Mouse (Mus musculus) heart, embryonic 13.5 days (tissue): ENCODE measurements at regions not wholly inside any gene's neighbourhood (a gene's known extent, or its start where the extent isn't known, plus 50 kb on each side); places are given as distances from the start of the nearest gene placed in this dataset.

Source experiments
- ATAC-seq: fragments of 200-750 bp; cut with Nextera tagmentation; 2 replicates; pipeline ENCODE4 v1.8.0; 2017; ENCODE audit warnings: moderate TSS enrichment; ENCODE audit not compliant: insufficient number of reproducible peaks, low FRiP score, low TSS enrichment; ENCODE audit errors: extremely low read depth
- H3K27ac ChIP-seq: fragments of 300-500 bp; sonication (generic); replicated peaks from 2 replicates; pipeline ENCODE4 v1.5.1; 2015; ENCODE audit warnings: moderate library complexity, mild to moderate bottlenecking, inconsistent platforms
- H3K27me3 ChIP-seq: fragments of 300-500 bp; sonication (generic); replicated peaks from 2 replicates; pipeline ENCODE4 v1.6.1; 2015; ENCODE audit warnings: mild to moderate bottlenecking, inconsistent platforms
- H3K36me3 ChIP-seq: fragments of 300-500 bp; sonication (generic); 2 replicates; pipeline ENCODE4 v1.6.1; 2015; ENCODE audit warnings: mild to moderate bottlenecking, inconsistent platforms
- H3K4me1 ChIP-seq: fragments of 300-500 bp; sonication (generic); 2 replicates; pipeline ENCODE4 v1.6.1; 2015; ENCODE audit warnings: inconsistent platforms
- H3K4me2 ChIP-seq: fragments of 300-500 bp; sonication (generic); 2 replicates; pipeline ENCODE4 v1.6.1; 2015; ENCODE audit warnings: inconsistent platforms, mild to moderate bottlenecking, moderate library complexity
- H3K4me3 ChIP-seq: fragments of 300-500 bp; sonication (generic); 2 replicates; pipeline ENCODE4 v1.5.1; 2015; ENCODE audit warnings: moderate library complexity, mild to moderate bottlenecking, inconsistent platforms
- H3K9ac ChIP-seq: fragments of 300-500 bp; sonication (generic); 2 replicates; pipeline ENCODE4 v1.6.1; 2015; ENCODE audit warnings: inconsistent platforms, mild to moderate bottlenecking, moderate library complexity
- H3K9me3 ChIP-seq: fragments of 300-500 bp; sonication (generic); 2 replicates; pipeline ENCODE4 v1.6.1; 2016; ENCODE audit warnings: inconsistent platforms
- WGBS: fragments of 180-500 bp; shearing (Covaris S2); methylation state at CpG from one replicate; pipeline ENCODE4 v1.1.7; 2015; ENCODE audit warnings: mixed read lengths; 5-methylcytosine and 5-hydroxymethylcytosine counted together

DNA sequence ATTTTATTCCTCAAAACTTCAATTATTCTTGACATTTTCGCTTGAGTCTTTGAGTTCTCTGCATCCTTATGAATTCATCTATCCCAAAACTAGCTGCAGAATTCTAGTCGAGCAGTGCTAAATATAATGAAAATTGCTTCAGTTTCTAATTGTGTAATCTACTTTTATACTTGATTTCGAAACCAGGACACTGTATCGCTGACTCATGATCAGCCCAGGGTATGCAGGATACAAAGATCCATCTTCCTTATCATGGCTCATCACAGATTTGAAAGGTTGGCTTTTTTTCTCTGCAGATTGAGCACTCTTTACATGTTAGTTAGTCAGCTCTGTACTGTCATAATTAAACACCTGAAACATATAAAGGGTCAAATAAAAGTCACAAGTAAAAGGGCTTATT lies 242.1 kb upstream of the Cdyl start:
- no peaks in the 10 kb centered on the region for H3K9me3 ChIP-seq
- 88% methylated on average over 4 of the region's 4 CpGs for WGBS
- no peak overlapping the region for H3K4me3 ChIP-seq
- no peak overlapping the region for H3K4me2 ChIP-seq
- H3K36me3 ChIP-seq = no peaks in the 10 kb centered on the region
- H3K27me3 ChIP-seq = no peaks in the 10 kb centered on the region
- no peaks in the 10 kb centered on the region for H3K4me1 ChIP-seq
- no peak for ATAC-seq
- no peak overlapping the region for H3K27ac ChIP-seq
- no peak overlapping the region for H3K9ac ChIP-seq

GRCm38 (mm10) chr13:35420076-35420475 lies 239.6 kb upstream of the Cdyl start:
- ATAC-seq = no peak
- H3K36me3 ChIP-seq = no peaks in the 10 kb centered on the region
- no peak overlapping the region for H3K9ac ChIP-seq
- no peak overlapping the region for H3K4me3 ChIP-seq
- H3K4me2 ChIP-seq = no peak overlapping the region
- no peaks in the 10 kb centered on the region for H3K27me3 ChIP-seq
- H3K4me1 ChIP-seq = no peaks in the 10 kb centered on the region
- H3K9me3 ChIP-seq = no peaks in the 10 kb centered on the region
- 80% methylated on average over 3 of the region's 3 CpGs for WGBS
- no peak overlapping the region for H3K27ac ChIP-seq

DNA sequence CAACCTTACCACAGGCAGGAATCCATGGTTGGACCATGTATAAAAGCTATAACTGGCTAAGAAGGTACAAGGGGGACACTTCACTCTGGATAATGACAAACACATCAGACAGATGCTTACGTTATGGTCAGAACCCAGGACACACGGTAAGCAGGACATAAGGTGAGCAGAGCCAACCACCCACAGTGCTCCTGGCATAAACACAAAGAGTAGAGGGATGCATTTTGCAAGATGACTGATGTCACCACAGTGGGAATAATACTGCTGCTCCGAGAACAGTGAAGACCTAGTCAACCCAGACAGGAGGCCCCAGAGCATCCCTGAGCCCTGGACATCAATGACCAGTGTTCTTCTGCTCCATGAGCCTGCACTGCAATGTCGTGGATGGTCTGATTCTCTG lies 233.6 kb upstream of the Cdyl start:
- Histone ChIP-seq H3K27ac (no peak overlapping the region), H3K27me3 (no peaks in the 10 kb centered on the region), H3K9me3 (no peaks in the 10 kb centered on the region), H3K36me3 (no peaks in the 10 kb centered on the region), H3K9ac (no peak overlapping the region), H3K4me3 (no peak overlapping the region), H3K4me1 (no peaks in the 10 kb centered on the region), H3K4me2 (no peak overlapping the region)
- no peak for ATAC-seq
- 68% methylated on average over 4 of the region's 4 CpGs for WGBS

DNA sequence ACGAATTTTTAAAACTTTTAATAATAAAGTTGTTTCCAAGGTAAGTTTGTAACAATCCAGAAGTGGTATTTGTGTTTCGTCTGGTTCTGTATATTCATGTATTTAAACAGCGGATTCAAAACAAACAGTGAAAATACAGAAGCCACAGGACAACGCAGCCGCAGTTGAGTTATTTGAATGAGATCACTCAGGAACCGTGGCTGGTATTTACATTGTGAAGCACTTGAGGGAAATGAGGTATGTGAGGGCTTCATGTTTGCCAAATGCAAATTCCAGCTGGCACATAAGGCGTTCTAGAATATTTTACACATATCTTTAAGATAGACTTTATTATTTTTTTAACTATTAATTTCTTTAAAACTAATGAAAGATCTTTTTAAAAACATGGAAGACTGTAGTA lies 224.5 kb upstream of the Cdyl start:
- H3K4me2 ChIP-seq = no peak overlapping the region
- H3K27me3 ChIP-seq = no peaks in the 10 kb centered on the region
- ATAC-seq = no peak
- no peak overlapping the region for H3K4me3 ChIP-seq
- no peak overlapping the region for H3K9ac ChIP-seq
- WGBS = 52% methylated on average over 7 of the region's 7 CpGs
- H3K9me3 ChIP-seq = no peaks in the 10 kb centered on the region
- no peak overlapping the region for H3K27ac ChIP-seq
- H3K36me3 ChIP-seq = no peaks in the 10 kb centered on the region
- no peaks in the 10 kb centered on the region for H3K4me1 ChIP-seq

DNA sequence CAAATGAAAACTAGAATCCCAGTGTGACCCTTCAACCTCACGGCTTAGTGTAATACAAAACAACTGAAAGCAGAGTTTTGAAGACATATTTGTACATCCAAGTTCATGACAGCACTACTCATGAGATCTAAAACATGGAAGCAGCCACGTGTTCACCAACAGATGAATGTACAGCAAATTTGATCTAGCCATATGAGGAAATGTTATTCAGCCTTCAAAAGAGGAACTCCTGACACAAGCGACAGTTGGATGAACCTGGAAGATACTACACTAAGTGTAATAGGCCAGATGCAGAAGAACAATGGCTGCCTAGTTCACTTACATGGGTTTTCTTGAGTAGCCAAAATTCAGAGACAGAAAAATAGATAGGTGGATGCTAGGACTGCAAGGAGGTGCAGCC lies 212.0 kb upstream of the Cdyl start:
- no peak overlapping the region for H3K4me2 ChIP-seq
- no peak overlapping the region for H3K4me3 ChIP-seq
- H3K27ac ChIP-seq = no peak overlapping the region
- H3K27me3 ChIP-seq = no peaks in the 10 kb centered on the region
- 0 out of 2 replicates have a peak, but pooled peaks cover 6% of the 10 kb centered on the region for H3K9me3 ChIP-seq
- H3K4me1 ChIP-seq = peaks cover 4% of the 10 kb centered on the region
- no peaks in the 10 kb centered on the region for H3K36me3 ChIP-seq
- WGBS = 72% methylated on average over 3 of the region's 3 CpGs
- no peak overlapping the region for H3K9ac ChIP-seq
- ATAC-seq = no peak

DNA sequence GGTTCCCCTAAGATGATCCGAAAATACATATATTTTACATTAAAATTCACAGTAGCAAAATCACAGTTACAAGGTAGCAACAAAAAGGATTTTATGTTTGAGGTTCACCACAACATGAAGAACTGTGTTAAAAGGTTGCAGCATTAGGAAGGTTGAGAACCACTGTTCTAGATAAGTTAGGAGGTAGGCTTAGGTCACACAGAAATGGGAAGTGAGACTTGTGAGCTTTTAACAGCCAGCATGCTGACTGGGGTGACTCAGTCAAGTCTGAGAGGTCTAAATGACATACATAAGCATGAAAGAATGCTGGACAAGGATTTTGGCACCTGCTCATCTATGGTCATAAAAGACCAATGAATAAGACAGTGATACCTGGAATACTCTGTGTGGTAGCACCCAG lies 207.2 kb upstream of the Cdyl start:
- WGBS = 78% methylated on average over 1 of the region's 1 CpGs
- Histone ChIP-seq H3K4me3 (no peak overlapping the region), H3K4me2 (no peak overlapping the region), H3K9me3 (no peaks in the 10 kb centered on the region), H3K27ac (no peak overlapping the region), H3K36me3 (no peaks in the 10 kb centered on the region), H3K27me3 (no peaks in the 10 kb centered on the region), H3K9ac (no peak overlapping the region), H3K4me1 (peaks cover 18% of the 10 kb centered on the region)
- no peak for ATAC-seq

DNA sequence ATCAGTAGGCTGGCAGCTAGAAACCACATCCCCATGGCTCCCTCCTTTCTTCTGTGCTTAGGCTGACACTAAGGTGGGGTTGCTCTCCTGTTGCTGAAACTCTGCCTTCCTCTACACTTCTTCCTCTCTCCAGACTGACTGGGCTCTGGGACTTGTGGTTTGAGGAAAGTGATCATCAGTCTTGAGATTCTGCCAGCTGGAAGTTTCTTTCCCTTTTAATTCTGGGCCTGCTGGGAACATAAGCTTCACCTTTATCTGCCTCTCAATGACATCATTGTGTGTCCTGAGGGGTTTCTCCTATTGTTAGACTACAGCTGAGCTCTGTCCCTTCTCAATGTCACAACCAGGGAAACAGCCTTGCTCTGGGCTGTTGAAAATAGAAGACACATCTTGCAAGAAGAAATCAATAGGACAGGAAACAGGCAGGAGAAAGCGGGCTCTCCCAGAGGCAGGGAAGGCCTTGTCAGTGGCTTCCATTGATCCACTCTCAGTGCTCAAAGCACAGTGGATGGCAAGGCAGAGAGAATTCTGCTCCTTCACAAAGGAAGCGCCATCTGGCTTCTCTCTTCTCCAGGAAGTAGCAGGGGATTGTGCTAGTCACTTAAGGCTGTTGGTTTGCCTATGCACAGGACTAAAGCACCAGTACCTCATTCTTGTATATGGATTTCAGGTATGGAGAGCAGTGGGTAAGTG lies 206.3 kb upstream of the Cdyl start:
- Histone ChIP-seq H3K4me1 (peaks cover 18% of the 10 kb centered on the region), H3K9me3 (no peaks in the 10 kb centered on the region), H3K27ac (peak overlapping the region; percentile 66), H3K27me3 (no peaks in the 10 kb centered on the region), H3K4me3 (no peak overlapping the region), H3K36me3 (no peaks in the 10 kb centered on the region), H3K4me2 (no peak overlapping the region), H3K9ac (no peak overlapping the region)
- 49% methylated on average over 2 of the region's 2 CpGs for WGBS
- ATAC-seq = no peak

GRCm38 (mm10) chr13:35460051-35460450 lies 199.6 kb upstream of the Cdyl start:
- Histone ChIP-seq H3K4me2 (no peak overlapping the region), H3K9me3 (no peaks in the 10 kb centered on the region), H3K4me1 (no peaks in the 10 kb centered on the region), H3K27ac (no peak overlapping the region), H3K27me3 (no peaks in the 10 kb centered on the region), H3K9ac (no peak overlapping the region), H3K4me3 (no peak overlapping the region), H3K36me3 (no peaks in the 10 kb centered on the region)
- ATAC-seq = no peak
- WGBS = 75% methylated on average over 1 of the region's 1 CpGs

DNA sequence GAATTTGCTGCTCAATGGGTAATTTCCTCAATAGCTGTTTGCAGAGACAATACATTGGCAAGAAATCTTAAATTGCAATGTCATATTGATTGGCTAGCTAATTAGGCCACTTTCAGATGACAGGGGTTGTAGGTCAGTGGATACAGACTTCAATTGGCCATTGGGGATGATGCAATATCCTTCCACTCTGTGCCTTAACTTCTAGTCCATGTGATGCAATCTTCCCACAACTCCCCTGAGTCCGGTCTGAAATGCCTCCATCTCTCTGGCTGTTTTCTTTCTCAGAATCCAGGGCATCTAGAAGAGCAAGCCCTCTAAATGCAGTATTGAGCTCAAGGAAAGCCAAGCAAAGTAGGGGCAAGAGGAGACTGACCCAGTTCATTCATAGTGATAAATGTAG lies 196.4 kb upstream of the Cdyl start:
- no peaks in the 10 kb centered on the region for H3K9me3 ChIP-seq
- H3K27me3 ChIP-seq = no peaks in the 10 kb centered on the region
- no peak overlapping the region for H3K9ac ChIP-seq
- WGBS = 70% methylated on average over 1 of the region's 1 CpGs
- no peak overlapping the region for H3K4me2 ChIP-seq
- no peaks in the 10 kb centered on the region for H3K36me3 ChIP-seq
- no peak overlapping the region for H3K4me3 ChIP-seq
- H3K4me1 ChIP-seq = no peaks in the 10 kb centered on the region
- H3K27ac ChIP-seq = 0 out of 2 replicates have a peak overlapping the region, but pooled peaks have one; percentile 17
- no peak for ATAC-seq

DNA sequence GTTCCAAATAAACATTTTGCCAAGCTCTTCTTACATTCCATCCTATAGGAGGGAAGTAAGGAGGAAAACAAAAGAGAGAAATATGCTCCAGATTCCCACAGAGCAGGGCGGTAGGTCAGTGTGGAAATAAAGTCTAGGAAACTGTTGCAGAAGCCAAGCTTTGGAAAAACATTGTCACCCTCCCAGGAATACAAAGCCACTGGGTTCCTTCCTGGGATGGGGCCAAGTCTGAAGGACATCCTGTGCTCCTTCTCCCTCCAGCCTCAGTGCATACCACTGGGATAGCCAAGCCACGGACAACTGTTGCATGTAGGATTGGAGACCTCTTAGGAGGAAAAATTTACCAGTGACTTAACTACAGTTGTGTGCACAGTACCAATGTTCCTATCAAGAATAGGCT lies 195.8 kb upstream of the Cdyl start:
- Histone ChIP-seq H3K4me3 (no peak overlapping the region), H3K9me3 (no peaks in the 10 kb centered on the region), H3K9ac (no peak overlapping the region), H3K4me2 (no peak overlapping the region), H3K36me3 (no peaks in the 10 kb centered on the region), H3K4me1 (no peaks in the 10 kb centered on the region), H3K27me3 (no peaks in the 10 kb centered on the region), H3K27ac (0 out of 2 replicates have a peak overlapping the region, but pooled peaks have one; percentile 17)
- ATAC-seq = 0 out of 2 replicates have a peak, but pooled peaks have one; percentile 46
- 51% methylated on average over 2 of the region's 2 CpGs for WGBS

- Histone ChIP-seq H3K27ac (peak overlapping the region; percentile 52; the same call in 1 of the 2 replicates), H3K4me1 (0 out of 2 replicates have a peak, but pooled peaks cover 2% of the 10 kb centered on the region), H3K4me3 (no peak overlapping the region), H3K36me3 (no peaks in the 10 kb centered on the region), H3K4me2 (peak overlapping the region; percentile 15; the same call in 1 of the 2 replicates), H3K27me3 (no peaks in the 10 kb centered on the region), H3K9ac (no peak overlapping the region), H3K9me3 (no peaks in the 10 kb centered on the region)
- ATAC-seq = no peak
- WGBS = 55% methylated on average over 10 of the region's 11 CpGs
Measured at GRCm38 (mm10) chr13:35469361-35470198, 190.1 kb upstream of the Cdyl start.
